Mouse (Mus musculus) neural tube, embryonic 12.5 days (tissue): ENCODE results near the gene Sdk2. TPM values are rescaled to one million over a fixed set of nuclear protein-coding genes. Genes with fewer than 3 reads are reported as not detected.

Source experiments
- ATAC-seq: fragments of 200-750 bp; cut with Nextera tagmentation; 2 replicates; pipeline ENCODE4 v1.8.0; 2017; ENCODE audit warnings: low read depth, mild to moderate bottlenecking, moderate TSS enrichment, moderate library complexity; ENCODE audit not compliant: low FRiP score
- H3K27ac ChIP-seq: fragments of 300-500 bp; sonication (generic); 2 replicates; pipeline ENCODE4 v1.5.1; 2016
- H3K27me3 ChIP-seq: fragments of 300-500 bp; sonication (generic); replicated peaks from 2 replicates; pipeline ENCODE4 v1.6.1; 2016; ENCODE audit warnings: mild to moderate bottlenecking
- H3K36me3 ChIP-seq: fragments of 300-500 bp; sonication (generic); 2 replicates; pipeline ENCODE4 v1.6.1; 2016; ENCODE audit warnings: mild to moderate bottlenecking
- H3K4me1 ChIP-seq: fragments of 300-500 bp; sonication (generic); 2 replicates; pipeline ENCODE4 v1.6.1; 2016
- H3K4me2 ChIP-seq: fragments of 300-500 bp; sonication (generic); replicated peaks from 2 replicates; pipeline ENCODE4 v1.6.1; 2016; ENCODE audit warnings: mild to moderate bottlenecking
- H3K4me3 ChIP-seq: fragments of 300-500 bp; sonication (generic); 2 replicates; pipeline ENCODE4 v1.5.1; 2016
- H3K9ac ChIP-seq: fragments of 300-500 bp; sonication (generic); 2 replicates; pipeline ENCODE4 v1.6.1; 2016; ENCODE audit warnings: mild to moderate bottlenecking
- H3K9me3 ChIP-seq: fragments of 300-500 bp; sonication (generic); 2 replicates; pipeline ENCODE4 v1.6.1; 2016; ENCODE audit warnings: mild to moderate bottlenecking
- WGBS: fragments of 180-500 bp; shearing (Covaris S2); methylation state at CpG from one replicate; pipeline ENCODE4 v1.1.7; 2016; 5-methylcytosine and 5-hydroxymethylcytosine counted together
- polyA plus RNA-seq: library from polyadenylated mRNA; unstranded; fragments of >200 nt; fragmentation: Nextera tagmentation; extraction: Ambion mirVana; gene quantifications from 2 replicates; pipeline ENCODE4 v1.2.1, GENCODE M21; 2016

Gene Sdk2
- polyA plus RNA-seq, 1 experiment from 2014 or later = 7.1 TPM

GRCm38 (mm10) chr11:113797014-113797983 is 269.5 kb downstream of the Sdk2 start:
- Histone ChIP-seq H3K36me3 (peaks cover 15% of the 10 kb centered on the region), H3K27ac (0 out of 2 replicates have a peak overlapping the region, but pooled peaks have one; percentile 12), H3K9ac (no peak overlapping the region), H3K4me3 (no peak overlapping the region), H3K9me3 (no peaks in the 10 kb centered on the region), H3K4me2 (0 out of 2 replicates have a peak overlapping the region, but pooled peaks have one; percentile 0), H3K27me3 (no peaks in the 10 kb centered on the region), H3K4me1 (peaks cover 36% of the 10 kb centered on the region)
- ATAC-seq = peak; percentile 22; the same call in 1 of the 2 replicates
- WGBS = 69% methylated on average over 19 of the region's 19 CpGs

GRCm38 (mm10) chr11:113795846-113796245 is 271.0 kb downstream of the Sdk2 start:
- H3K36me3 ChIP-seq = peaks cover 15% of the 10 kb centered on the region
- H3K27ac ChIP-seq = no peak overlapping the region
- H3K4me2 ChIP-seq = no peak overlapping the region
- H3K9me3 ChIP-seq = no peaks in the 10 kb centered on the region
- ATAC-seq = no peak
- H3K9ac ChIP-seq = no peak overlapping the region
- H3K27me3 ChIP-seq = no peaks in the 10 kb centered on the region
- 88% methylated on average over 12 of the region's 12 CpGs for WGBS
- H3K4me3 ChIP-seq = no peak overlapping the region
- peaks cover 46% of the 10 kb centered on the region for H3K4me1 ChIP-seq

GRCm38 (mm10) chr11:113791357-113792215 is 275.3 kb downstream of the Sdk2 start:
- H3K27me3 ChIP-seq = no peaks in the 10 kb centered on the region
- peaks cover 5% of the 10 kb centered on the region; the same call in 1 of the 2 replicates for H3K36me3 ChIP-seq
- ATAC-seq = peak; percentile 71
- H3K9ac ChIP-seq = no peak overlapping the region
- peak overlapping the region; percentile 24; the same call in 1 of the 2 replicates for H3K4me2 ChIP-seq
- 36% methylated on average over 16 of the region's 16 CpGs for WGBS
- no peaks in the 10 kb centered on the region for H3K9me3 ChIP-seq
- peaks cover 44% of the 10 kb centered on the region for H3K4me1 ChIP-seq
- no peak overlapping the region for H3K4me3 ChIP-seq
- H3K27ac ChIP-seq = peak overlapping the region; percentile 57; the same call in 1 of the 2 replicates

- Histone ChIP-seq H3K9ac (no peak overlapping the region), H3K27me3 (no peaks in the 10 kb centered on the region), H3K27ac (no peak overlapping the region), H3K4me1 (peaks cover 62% of the 10 kb centered on the region), H3K4me2 (0 out of 2 replicates have a peak overlapping the region, but pooled peaks have one; percentile 5), H3K36me3 (peaks cover 5% of the 10 kb centered on the region; the same call in 1 of the 2 replicates), H3K9me3 (no peaks in the 10 kb centered on the region), H3K4me3 (no peak overlapping the region)
- no peak for ATAC-seq
- 23% methylated on average over 1 of the region's 1 CpGs for WGBS
Observed at GRCm38 (mm10) chr11:113789101-113789500, 277.7 kb downstream of the Sdk2 start.

GRCm38 (mm10) chr11:113788183-113788789 is 278.6 kb downstream of the Sdk2 start:
- H3K4me1 ChIP-seq = peaks cover 62% of the 10 kb centered on the region
- 78% methylated on average over 2 of the region's 2 CpGs for WGBS
- no peak for ATAC-seq

GRCm38 (mm10) chr11:113787432-113788182 is 279.2 kb downstream of the Sdk2 start:
- H3K9ac ChIP-seq = no peak overlapping the region
- no peaks in the 10 kb centered on the region for H3K36me3 ChIP-seq
- H3K27ac ChIP-seq = 0 out of 2 replicates have a peak overlapping the region, but pooled peaks have one; percentile 97
- H3K9me3 ChIP-seq = no peaks in the 10 kb centered on the region
- no peak for ATAC-seq
- H3K4me2 ChIP-seq = peak overlapping the region; percentile 59
- H3K4me1 ChIP-seq = peaks cover 62% of the 10 kb centered on the region
- WGBS = 68% methylated on average over 13 of the region's 13 CpGs
- no peaks in the 10 kb centered on the region for H3K27me3 ChIP-seq
- no peak overlapping the region for H3K4me3 ChIP-seq

More at GRCm38 (mm10) chr11:113788183-113788789, 278.6 kb downstream of the Sdk2 start:
- no peak overlapping the region for H3K4me3 ChIP-seq
- peaks cover 5% of the 10 kb centered on the region; the same call in 1 of the 2 replicates for H3K36me3 ChIP-seq
- H3K27ac ChIP-seq = no peak overlapping the region; the same call in 1 of the 2 replicates
- H3K4me2 ChIP-seq = 0 out of 2 replicates have a peak overlapping the region, but pooled peaks have one; percentile 5
- no peak overlapping the region for H3K9ac ChIP-seq
- H3K9me3 ChIP-seq = no peaks in the 10 kb centered on the region
- H3K27me3 ChIP-seq = no peaks in the 10 kb centered on the region

GRCm38 (mm10) chr11:113787009-113787408 is 279.8 kb downstream of the Sdk2 start:
- Histone ChIP-seq H3K4me1 (peaks cover 63% of the 10 kb centered on the region), H3K4me2 (peak overlapping the region; percentile 59), H3K27ac (peak overlapping the region; percentile 97; the same call in 1 of the 2 replicates), H3K4me3 (no peak overlapping the region), H3K9ac (no peak overlapping the region), H3K9me3 (no peaks in the 10 kb centered on the region), H3K27me3 (no peaks in the 10 kb centered on the region), H3K36me3 (no peaks in the 10 kb centered on the region)
- no peak for ATAC-seq
- 80% methylated on average over 11 of the region's 11 CpGs for WGBS

- no peak for ATAC-seq
- Histone ChIP-seq H3K9ac (peak overlapping the region; percentile 56), H3K4me1 (peaks cover 61% of the 10 kb centered on the region), H3K9me3 (no peaks in the 10 kb centered on the region), H3K27me3 (no peaks in the 10 kb centered on the region), H3K4me2 (peak overlapping the region; percentile 59), H3K27ac (peak overlapping the region; percentile 97), H3K4me3 (peak overlapping the region; percentile 26), H3K36me3 (no peaks in the 10 kb centered on the region)
- WGBS = 37% methylated on average over 4 of the region's 4 CpGs
Observed at GRCm38 (mm10) chr11:113786395-113786794, 280.5 kb downstream of the Sdk2 start.

GRCm38 (mm10) chr11:113785406-113786171 is 281.3 kb downstream of the Sdk2 start:
- peak overlapping the region; percentile 26 for H3K4me3 ChIP-seq
- no peaks in the 10 kb centered on the region for H3K27me3 ChIP-seq
- WGBS = 0% methylated on average over 19 of the region's 19 CpGs
- H3K36me3 ChIP-seq = no peaks in the 10 kb centered on the region
- H3K27ac ChIP-seq = peak overlapping the region; percentile 97
- H3K4me1 ChIP-seq = peaks cover 55% of the 10 kb centered on the region
- H3K9me3 ChIP-seq = no peaks in the 10 kb centered on the region
- peak overlapping the region; percentile 56 for H3K9ac ChIP-seq
- H3K4me2 ChIP-seq = peak overlapping the region; percentile 59
- ATAC-seq = peak; percentile 91

- peak; percentile 16 for ATAC-seq
- Histone ChIP-seq H3K4me2 (peak overlapping the region; percentile 59), H3K4me1 (peaks cover 57% of the 10 kb centered on the region), H3K4me3 (no peak overlapping the region), H3K9me3 (no peaks in the 10 kb centered on the region), H3K36me3 (0 out of 2 replicates have a peak, but pooled peaks cover 2% of the 10 kb centered on the region), H3K27ac (peak overlapping the region; percentile 97), H3K9ac (no peak overlapping the region), H3K27me3 (no peaks in the 10 kb centered on the region)
- WGBS = 10% methylated on average over 2 of the region's 2 CpGs
Observed at GRCm38 (mm10) chr11:113784656-113785396, 282.0 kb downstream of the Sdk2 start.
